Mouse (Mus musculus) kidney, adult 2 months (tissue): ENCODE data around the gene Pank1.

ENCODE experiments used
- CTCF ChIP-seq: fragments of 200-500 bp; conservative IDR thresholded peaks from 2 replicates; pipeline ENCODE4 v1.5.1; 2011; ENCODE audit warnings: low read depth, mild to moderate bottlenecking, control low read depth, low read length, moderate library complexity, mixed read lengths; ENCODE audit not compliant: insufficient read depth, insufficient read length
- POLR2A ChIP-seq: fragments of 200-500 bp; IDR thresholded peaks from one replicate; pipeline ENCODE4 v1.6.1; 2011; ENCODE audit warnings: low read depth, low read length, control low read depth

GRCm38 (mm10) chr19:34825946-34826655 lies 53.2 kb downstream of the Pank1 start:
- TF ChIP-seq CTCF (peak; percentile 52), POLR2A (no peak)
